Comparison of ENCODE assay signal across 18 mouse cellular contexts in genomic region chr3:62418387-62419138, GRCm38 (mm10).
"Had no signal": no experiment of that assay in that cellular context is flagged by ENCODE, and none has a peak within 500 bp of the region (broad histone marks: within the 10 kb centered on the region; RNA-seq: fewer than 3 reads in every experiment).

No protein-coding gene starts in this region.

- H3K4me3 ChIP-seq: layer of hippocampus, adult 2 months; limb, embryonic 10.5 days; limb, embryonic 13.5 days; liver, embryonic 12.5 days; liver, embryonic 15.5 days; megakaryocyte, embryonic 14.5 days; midbrain, embryonic 10.5 days; midbrain, embryonic 13.5 days; myocyte had no signal

- DNase-seq: kidney, postnatal 25 days; layer of hippocampus, adult 9-11 months; liver; lung, embryonic 14.5 days; lung, postnatal 10 days; thymus, adult 18-20 months; thymus, postnatal 36 days had no signal

- H3K27me3 ChIP-seq: limb, embryonic 13.5 days; liver, embryonic 12.5 days; liver, embryonic 15.5 days; megakaryocyte, embryonic 14.5 days; midbrain, embryonic 13.5 days had no signal

- H3K4me1 ChIP-seq: limb, embryonic 10.5 days; limb, embryonic 13.5 days; liver, embryonic 12.5 days; liver, embryonic 15.5 days; megakaryocyte, embryonic 14.5 days; midbrain, embryonic 10.5 days; midbrain, embryonic 13.5 days had no signal

- H3K36me3 ChIP-seq: limb, embryonic 10.5 days; limb, embryonic 13.5 days; liver, embryonic 12.5 days; liver, embryonic 15.5 days; midbrain, embryonic 10.5 days; midbrain, embryonic 13.5 days had no signal

- H3K9me3 ChIP-seq: limb, embryonic 10.5 days; limb, embryonic 13.5 days; liver, embryonic 12.5 days; liver, embryonic 15.5 days; midbrain, embryonic 10.5 days; midbrain, embryonic 13.5 days had no signal

- ATAC-seq: liver, embryonic 12.5 days; midbrain, embryonic 13.5 days; midbrain, embryonic 16.5 days had no signal

- H3K27ac ChIP-seq: kidney, postnatal 0 days; layer of hippocampus, adult 2 months; limb, embryonic 10.5 days; limb, embryonic 13.5 days; liver, embryonic 12.5 days; liver, embryonic 15.5 days; midbrain, embryonic 10.5 days; midbrain, embryonic 13.5 days had no signal

- H3K4me2 ChIP-seq: limb, embryonic 13.5 days; liver, embryonic 12.5 days; liver, embryonic 15.5 days; lung, embryonic 14.5 days; midbrain, embryonic 13.5 days had no signal

- H3K9ac ChIP-seq: limb, embryonic 13.5 days; liver, embryonic 12.5 days; liver, embryonic 15.5 days; lung, embryonic 14.5 days; midbrain, embryonic 13.5 days had no signal
